Mouse (Mus musculus) c-Kit-positive CD71-positive TER-119-positive erythroid progenitor cells, embryonic 14.5 days (primary cell): ENCODE results near the gene Tarm1.

ENCODE experiments used
- DNase-seq: peaks from one replicate; pipeline ENCODE4 v3.0.0-alpha.2; 2013; ENCODE audit warnings: low spot score

Gene Tarm1

GRCm38 (mm10) chr7:3440526-3440925 is 61.9 kb downstream of the Tarm1 start:
- no peak for DNase-seq

GRCm38 (mm10) chr7:3439984-3440383 is 62.4 kb downstream of the Tarm1 start:
- DNase-seq = no peak

GRCm38 (mm10) chr7:3437941-3438340 is 64.5 kb downstream of the Tarm1 start:
- no peak for DNase-seq
